Mouse (Mus musculus): Measurements from ENCODE around the gene Ssh1. TPM values are rescaled to one million over a fixed set of nuclear protein-coding genes. Genes with fewer than 3 reads are reported as not detected.

Ssh1 gene
- polyA plus RNA-seq, 1 experiment from 2014 or later, result 9.8 TPM

DNA sequence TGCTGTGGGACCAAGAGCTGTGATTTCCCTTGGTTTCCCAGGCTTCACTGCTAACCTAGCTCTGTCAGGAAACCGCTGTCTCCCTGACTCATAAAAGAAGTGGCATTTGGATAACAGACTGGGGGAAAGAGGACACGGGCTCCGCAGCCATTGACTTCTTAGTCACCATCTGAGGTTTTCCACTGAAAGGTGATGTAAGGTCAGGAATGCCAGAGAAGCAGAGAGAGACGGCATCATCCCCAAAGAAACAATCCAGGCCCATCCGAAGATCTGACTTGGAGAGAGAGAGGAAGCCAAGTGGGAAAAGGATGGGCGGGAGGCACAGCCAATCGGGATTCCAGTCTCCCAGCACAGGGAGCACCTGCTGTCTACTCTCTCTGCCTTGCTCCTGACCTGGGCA is 2.6 kb downstream of the Ssh1 start:
- no peak for ATAC-seq (ENCODE audit: low FRiP score)
- H3K36me3 ChIP-seq, result peaks cover 8% of the 10 kb centered on the region; the same call in 1 of the 2 replicates
- H3K27me3 ChIP-seq (replicated peaks), result no peaks in the 10 kb centered on the region
- H3K4me2 ChIP-seq, result peak overlapping the region; percentile 86
- WGBS, result 65% methylated on average over 7 of the region's 7 CpGs
- no peak overlapping the region for H3K4me3 ChIP-seq (replicated peaks)
- peak overlapping the region; percentile 30; the same call in 1 of the 2 replicates for H3K9ac ChIP-seq (replicated peaks)
- H3K27ac ChIP-seq (replicated peaks), result no peak overlapping the region
- no peaks in the 10 kb centered on the region for H3K9me3 ChIP-seq (replicated peaks)
- peaks cover 49% of the 10 kb centered on the region for H3K4me1 ChIP-seq

DNA sequence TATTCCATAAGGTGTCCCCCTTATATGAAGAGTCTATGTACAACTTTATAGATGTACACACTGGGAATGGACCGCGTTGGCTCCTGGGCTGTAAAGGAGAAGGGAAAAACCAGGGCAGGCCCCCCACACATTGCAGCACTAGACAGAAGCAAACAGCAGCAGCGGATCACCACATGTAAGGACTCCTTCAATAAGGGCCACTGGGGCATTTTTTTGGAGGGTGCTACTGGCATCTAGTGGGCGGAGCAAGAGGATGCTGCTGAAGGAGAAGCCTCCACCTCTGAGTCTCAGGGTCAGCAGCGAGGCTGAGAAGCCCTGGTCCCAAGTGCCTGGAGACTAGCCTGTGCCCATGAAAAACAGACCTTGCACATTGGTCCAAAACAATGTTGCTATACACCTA is 3.1 kb downstream of the Ssh1 start:
- no peaks in the 10 kb centered on the region for H3K27me3 ChIP-seq (replicated peaks)
- peaks cover 8% of the 10 kb centered on the region; the same call in 1 of the 2 replicates for H3K36me3 ChIP-seq
- H3K9me3 ChIP-seq (replicated peaks), result no peaks in the 10 kb centered on the region
- ATAC-seq (ENCODE audit: low FRiP score), result no peak
- no peak overlapping the region for H3K4me2 ChIP-seq
- no peak overlapping the region for H3K9ac ChIP-seq (replicated peaks)
- WGBS, result 91% methylated on average over 5 of the region's 5 CpGs
- no peak overlapping the region for H3K4me3 ChIP-seq (replicated peaks)
- no peak overlapping the region for H3K27ac ChIP-seq (replicated peaks)
- peaks cover 55% of the 10 kb centered on the region for H3K4me1 ChIP-seq

DNA sequence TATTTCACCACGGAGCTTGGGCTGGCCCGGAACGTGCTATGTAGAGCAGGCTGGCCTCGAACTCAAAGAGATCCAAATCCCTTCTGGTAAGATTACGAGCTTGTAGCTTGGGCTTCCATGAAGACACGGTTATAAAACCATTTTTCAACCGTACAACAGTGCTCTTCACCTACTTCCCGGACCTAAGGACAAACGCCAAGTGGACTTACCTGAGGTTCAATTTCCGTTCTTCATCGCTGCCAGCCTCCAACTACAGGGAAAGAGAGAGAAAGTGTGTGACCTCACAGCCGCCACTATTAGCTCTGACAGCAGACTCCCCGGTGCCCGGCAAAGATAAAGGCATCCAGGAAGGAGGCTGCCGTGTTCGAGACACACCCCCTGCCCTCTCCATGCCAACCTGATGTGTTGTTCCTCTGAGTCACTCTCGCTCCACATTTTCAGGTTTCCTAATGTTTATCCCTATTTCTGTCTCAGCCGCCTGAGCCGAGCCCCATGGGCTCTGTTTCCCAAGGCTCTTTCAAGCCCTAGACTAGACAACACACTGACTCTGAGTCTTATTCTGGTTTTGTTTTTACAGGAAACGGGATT is 4.2 kb downstream of the Ssh1 start:
- Histone ChIP-seq H3K4me2 (no peak overlapping the region), H3K9ac (replicated peaks) (no peak overlapping the region), H3K4me1 (peaks cover 55% of the 10 kb centered on the region), H3K27me3 (replicated peaks) (no peaks in the 10 kb centered on the region), H3K27ac (replicated peaks) (no peak overlapping the region), H3K9me3 (replicated peaks) (no peaks in the 10 kb centered on the region), H3K4me3 (replicated peaks) (no peak overlapping the region), H3K36me3 (peaks cover 8% of the 10 kb centered on the region; the same call in 1 of the 2 replicates)
- no peak for ATAC-seq (ENCODE audit: low FRiP score)
- whole genome bisulfite sequencing, result 87% methylated on average over 20 of the region's 20 CpGs

DNA sequence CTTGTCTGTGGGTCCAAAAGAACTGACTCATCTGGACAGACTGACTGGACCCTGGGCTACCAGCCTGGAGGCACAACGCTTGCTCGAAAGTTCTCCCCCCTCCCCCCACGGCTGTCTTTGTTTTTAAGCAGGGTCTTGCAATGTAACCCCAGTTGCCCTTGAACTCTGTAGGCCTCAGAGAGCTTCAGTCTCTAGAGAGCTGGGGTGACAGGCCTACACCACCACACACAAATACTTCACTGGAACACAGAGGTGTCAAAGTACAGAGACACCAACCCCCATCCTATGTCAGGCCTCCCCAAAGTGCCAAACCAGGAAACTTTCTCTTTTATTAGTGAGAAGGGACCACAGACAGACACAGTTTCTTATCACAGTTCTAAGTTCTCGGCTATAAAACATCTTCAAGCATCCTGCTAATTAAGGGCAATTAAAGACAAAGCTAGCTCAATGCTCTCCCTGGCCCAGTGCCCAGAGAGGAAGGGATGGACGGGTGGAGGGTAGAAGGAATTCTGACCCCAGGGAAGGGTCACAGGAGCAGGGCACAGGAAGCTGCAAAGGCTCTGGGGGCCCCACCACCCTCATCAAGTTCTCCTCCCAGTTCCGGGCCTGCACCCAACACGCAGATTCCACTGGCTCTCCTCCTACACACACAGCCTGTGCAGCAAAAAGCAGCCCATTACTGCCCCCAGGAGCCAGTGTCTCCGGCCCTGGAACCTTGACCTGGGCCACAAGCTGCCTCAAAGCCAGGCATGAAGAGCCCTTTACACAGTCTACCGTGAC is 7.3 kb downstream of the Ssh1 start:
- Histone ChIP-seq H3K27ac (replicated peaks) (0 out of 2 replicates have a peak overlapping the region, but pooled peaks have one; percentile 5), H3K9ac (replicated peaks) (no peak overlapping the region), H3K4me2 (no peak overlapping the region), H3K9me3 (replicated peaks) (no peaks in the 10 kb centered on the region), H3K36me3 (peaks cover 8% of the 10 kb centered on the region; the same call in 1 of the 2 replicates), H3K4me3 (replicated peaks) (no peak overlapping the region), H3K27me3 (replicated peaks) (no peaks in the 10 kb centered on the region), H3K4me1 (peaks cover 34% of the 10 kb centered on the region)
- 29% methylated on average over 9 of the region's 9 CpGs for WGBS
- ATAC-seq (ENCODE audit: low FRiP score), result no peak

DNA sequence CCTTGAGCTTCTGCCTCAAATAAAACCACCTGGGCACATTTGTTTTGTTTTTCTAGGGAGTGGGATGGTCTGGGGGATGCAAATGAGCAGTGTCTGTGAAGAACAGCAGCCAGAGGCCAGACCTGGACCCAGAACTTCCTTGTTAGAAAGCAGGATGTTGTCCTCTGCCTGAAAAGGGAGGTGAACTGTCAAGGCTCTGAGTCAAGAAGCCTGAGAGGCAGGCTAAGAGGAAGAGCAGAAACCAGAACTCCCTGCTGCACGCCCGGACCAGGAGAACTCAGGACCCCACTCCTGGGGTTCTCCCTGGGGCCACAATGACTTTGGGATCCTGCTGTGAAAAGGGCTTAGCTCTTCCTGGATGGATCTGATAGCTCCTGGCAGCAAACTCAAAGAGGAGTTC is 8.0 kb downstream of the Ssh1 start:
- ATAC-seq (ENCODE audit: low FRiP score), result no peak
- no peak overlapping the region for H3K9ac ChIP-seq (replicated peaks)
- H3K4me2 ChIP-seq, result no peak overlapping the region
- H3K27ac ChIP-seq (replicated peaks), result 0 out of 2 replicates have a peak overlapping the region, but pooled peaks have one; percentile 5
- H3K4me3 ChIP-seq (replicated peaks), result no peak overlapping the region
- H3K36me3 ChIP-seq, result peaks cover 8% of the 10 kb centered on the region; the same call in 1 of the 2 replicates
- H3K27me3 ChIP-seq (replicated peaks), result no peaks in the 10 kb centered on the region
- peaks cover 27% of the 10 kb centered on the region for H3K4me1 ChIP-seq
- WGBS, result 77% methylated on average over 2 of the region's 2 CpGs
- H3K9me3 ChIP-seq (replicated peaks), result no peaks in the 10 kb centered on the region

DNA sequence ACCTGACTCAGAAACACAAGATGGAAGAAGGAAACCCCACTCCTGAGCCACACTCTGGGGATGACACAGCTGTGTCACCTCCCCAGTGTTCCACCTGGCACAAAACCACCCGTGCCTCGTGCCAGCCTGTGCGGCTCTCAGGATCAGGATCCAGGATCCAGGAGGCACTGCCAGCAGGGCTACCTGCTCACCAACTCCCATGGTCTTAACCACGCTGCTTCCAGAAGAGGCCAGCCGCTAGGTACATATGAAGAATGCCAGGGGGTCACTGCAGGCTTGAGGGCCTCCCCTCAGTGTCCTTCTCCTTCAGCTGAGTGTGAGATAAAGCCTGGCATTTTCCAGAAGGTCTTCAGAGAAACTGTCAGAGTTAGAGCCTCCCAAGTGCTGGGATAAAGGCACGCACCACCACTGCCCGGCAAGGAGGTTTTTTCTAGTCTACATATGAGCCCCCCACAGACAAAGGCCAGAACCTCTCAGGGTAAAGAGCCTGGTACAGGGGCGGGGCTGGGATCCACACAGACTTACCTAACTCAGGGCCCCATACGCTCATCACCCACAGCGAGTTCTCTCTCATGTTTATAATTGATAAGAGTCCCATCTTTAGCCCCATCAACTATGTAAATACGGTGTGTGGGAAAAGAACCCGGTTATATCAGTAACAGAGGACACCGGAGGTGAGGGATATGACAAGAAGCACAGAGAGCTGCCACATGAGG is 9.5 kb downstream of the Ssh1 start:
- Histone ChIP-seq H3K36me3 (peaks cover 6% of the 10 kb centered on the region; the same call in 1 of the 2 replicates), H3K4me1 (peaks cover 17% of the 10 kb centered on the region), H3K27ac (replicated peaks) (no peak overlapping the region), H3K9ac (replicated peaks) (no peak overlapping the region), H3K4me3 (replicated peaks) (no peak overlapping the region), H3K9me3 (replicated peaks) (no peaks in the 10 kb centered on the region), H3K27me3 (replicated peaks) (no peaks in the 10 kb centered on the region), H3K4me2 (no peak overlapping the region)
- ATAC-seq (ENCODE audit: low FRiP score), result no peak
- WGBS, result 94% methylated on average over 13 of the region's 13 CpGs

DNA sequence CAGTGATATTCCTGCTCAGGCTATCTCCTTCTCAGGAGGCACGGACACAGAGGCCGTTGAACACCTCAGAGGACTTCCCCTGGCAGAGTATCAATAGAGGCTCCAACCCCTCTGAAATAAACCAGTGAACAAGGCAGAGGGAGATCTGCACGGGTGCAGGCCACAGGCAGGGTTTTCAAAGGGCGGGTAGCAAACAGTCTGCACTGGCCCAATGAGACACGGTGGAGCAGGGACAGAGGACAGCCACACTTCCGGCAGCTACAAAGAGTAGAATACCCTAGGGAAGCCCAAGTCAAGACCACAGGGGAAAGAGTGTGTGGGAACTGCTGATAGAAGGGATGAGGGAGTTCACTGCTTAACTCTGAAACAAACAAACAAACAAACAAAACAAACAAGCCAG is 10.2 kb downstream of the Ssh1 start:
- Histone ChIP-seq H3K9me3 (replicated peaks) (no peaks in the 10 kb centered on the region), H3K9ac (replicated peaks) (no peak overlapping the region), H3K27ac (replicated peaks) (no peak overlapping the region), H3K27me3 (replicated peaks) (no peaks in the 10 kb centered on the region), H3K4me2 (no peak overlapping the region), H3K4me3 (replicated peaks) (no peak overlapping the region), H3K4me1 (peaks cover 17% of the 10 kb centered on the region), H3K36me3 (peaks cover 4% of the 10 kb centered on the region; the same call in 1 of the 2 replicates)
- WGBS, result 46% methylated on average over 6 of the region's 6 CpGs
- no peak for ATAC-seq (ENCODE audit: low FRiP score)

DNA sequence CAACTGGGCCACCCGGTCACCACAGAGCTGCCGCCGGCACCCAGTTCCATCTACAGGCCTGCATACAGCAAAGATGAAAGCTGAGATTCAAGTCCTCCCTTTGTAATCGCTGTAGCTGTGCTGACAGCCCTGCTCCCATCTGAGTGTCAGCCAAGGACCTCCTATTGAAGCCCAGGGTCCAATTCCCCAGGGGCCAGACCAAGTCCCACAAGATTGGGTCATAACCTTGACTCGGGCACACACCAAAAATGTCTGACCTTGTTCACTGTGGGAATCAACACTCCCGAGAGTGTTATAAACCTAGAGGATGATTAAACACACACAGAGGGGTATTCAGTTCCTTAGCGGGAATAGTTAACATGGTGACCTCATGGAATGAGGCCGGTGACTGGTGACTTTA is 11.9 kb downstream of the Ssh1 start:
- no peak for ATAC-seq (ENCODE audit: low FRiP score)

DNA sequence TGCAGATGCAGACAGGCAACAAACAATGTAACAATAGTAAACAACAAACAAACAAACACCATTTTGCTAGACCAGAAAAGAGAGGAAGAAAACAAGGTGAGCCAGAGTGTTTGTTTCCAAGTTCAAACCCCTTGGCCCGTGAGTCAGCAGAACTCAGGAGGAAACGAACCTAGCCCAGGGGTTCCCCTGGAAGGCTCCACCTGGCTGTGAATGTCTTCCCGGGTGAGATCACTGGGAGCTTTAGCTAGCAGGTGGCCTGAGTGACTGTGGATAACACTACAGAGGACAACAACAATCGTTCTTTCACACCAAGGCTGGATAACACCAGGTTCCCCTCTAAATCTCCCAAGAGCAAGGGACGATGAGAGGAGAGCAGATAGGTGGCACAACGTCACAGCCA is 12.5 kb downstream of the Ssh1 start:
- Histone ChIP-seq H3K27ac (replicated peaks) (no peak overlapping the region), H3K27me3 (replicated peaks) (no peaks in the 10 kb centered on the region)
- WGBS, result 92% methylated on average over 6 of the region's 6 CpGs

More for the DNA sequence above, 11.9 kb downstream of the Ssh1 start:
- H3K27ac ChIP-seq (replicated peaks), result no peak overlapping the region
- no peak overlapping the region for H3K9ac ChIP-seq (replicated peaks)
- H3K4me1 ChIP-seq, result peaks cover 16% of the 10 kb centered on the region
- WGBS, result 69% methylated on average over 8 of the region's 8 CpGs
- no peaks in the 10 kb centered on the region for H3K27me3 ChIP-seq (replicated peaks)
- H3K4me3 ChIP-seq (replicated peaks), result no peak overlapping the region
- no peaks in the 10 kb centered on the region for H3K36me3 ChIP-seq
- H3K9me3 ChIP-seq (replicated peaks), result no peaks in the 10 kb centered on the region
- H3K4me2 ChIP-seq, result no peak overlapping the region

DNA sequence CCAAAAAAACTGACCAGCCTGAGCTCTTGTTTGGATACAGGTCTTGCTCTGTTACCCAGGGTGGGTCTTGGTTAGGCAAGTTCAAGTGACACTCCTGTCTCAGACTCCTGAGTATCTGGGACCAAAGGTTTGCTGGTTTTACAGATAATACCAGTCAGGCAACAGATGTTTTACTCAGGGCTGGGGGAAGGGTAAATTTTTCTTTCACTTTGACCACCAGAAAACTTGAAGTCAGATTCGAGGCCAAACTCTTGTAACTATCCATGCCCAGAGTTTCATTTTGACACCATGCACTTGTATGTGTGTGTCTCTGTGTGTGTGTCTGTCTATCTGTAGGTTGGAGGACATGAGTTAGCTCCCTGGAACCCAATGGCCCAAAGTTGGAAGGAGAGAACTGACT is 13.2 kb downstream of the Ssh1 start:
- Histone ChIP-seq H3K4me1 (peaks cover 9% of the 10 kb centered on the region), H3K9me3 (replicated peaks) (no peaks in the 10 kb centered on the region), H3K36me3 (no peaks in the 10 kb centered on the region), H3K27ac (replicated peaks) (no peak overlapping the region), H3K27me3 (replicated peaks) (no peaks in the 10 kb centered on the region), H3K4me3 (replicated peaks) (no peak overlapping the region), H3K9ac (replicated peaks) (no peak overlapping the region), H3K4me2 (no peak overlapping the region)
- ATAC-seq (ENCODE audit: low FRiP score), result no peak
- WGBS, result 88% methylated on average over 1 of the region's 1 CpGs

More for the DNA sequence above, 12.5 kb downstream of the Ssh1 start:
- H3K4me3 ChIP-seq (replicated peaks), result no peak overlapping the region
- H3K4me2 ChIP-seq, result no peak overlapping the region
- H3K36me3 ChIP-seq, result no peaks in the 10 kb centered on the region
- no peaks in the 10 kb centered on the region for H3K9me3 ChIP-seq (replicated peaks)
- H3K9ac ChIP-seq (replicated peaks), result no peak overlapping the region
- no peak for ATAC-seq (ENCODE audit: low FRiP score)
- peaks cover 9% of the 10 kb centered on the region for H3K4me1 ChIP-seq

DNA sequence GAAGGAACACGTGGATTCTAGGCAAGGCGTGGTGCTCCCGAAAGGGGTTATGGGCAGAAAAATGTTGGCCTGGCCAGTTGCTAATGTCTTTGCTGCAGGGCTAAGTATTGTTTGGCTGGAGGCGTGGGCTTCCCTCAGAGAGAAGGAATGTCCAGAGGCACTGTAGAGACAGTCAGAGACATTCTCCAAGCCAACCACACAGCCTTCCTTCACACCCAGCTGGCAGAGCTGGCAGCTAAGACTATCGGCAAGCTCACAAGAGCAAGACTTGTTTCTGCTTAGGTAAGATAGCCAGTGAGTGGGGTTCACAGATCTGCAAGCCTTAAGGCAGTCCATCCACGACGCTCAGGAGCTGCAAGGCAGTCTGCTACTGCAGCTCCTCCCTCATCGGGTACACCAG is 16.4 kb downstream of the Ssh1 start:
- no peak overlapping the region for H3K9ac ChIP-seq (replicated peaks)
- H3K4me2 ChIP-seq, result no peak overlapping the region
- no peaks in the 10 kb centered on the region for H3K9me3 ChIP-seq (replicated peaks)
- no peaks in the 10 kb centered on the region for H3K36me3 ChIP-seq
- no peaks in the 10 kb centered on the region for H3K27me3 ChIP-seq (replicated peaks)
- 78% methylated on average over 8 of the region's 8 CpGs for WGBS
- peaks cover 33% of the 10 kb centered on the region for H3K4me1 ChIP-seq
- no peak overlapping the region for H3K27ac ChIP-seq (replicated peaks)
- ATAC-seq (ENCODE audit: low FRiP score), result no peak
- H3K4me3 ChIP-seq (replicated peaks), result no peak overlapping the region
